Mouse (Mus musculus) CD4-positive naive resting alpha-beta T cell, adult 57 days (primary cell): ENCODE measurements around the gene Gm10197. TPM values are rescaled to one million over a fixed set of nuclear protein-coding genes. Genes with fewer than 3 reads are reported as not detected.

Source experiments
- total RNA-seq: library from RNA; stranded (reverse); gene quantifications from one replicate; pipeline ENCODE4 v1.2.4, GENCODE M21; 2023

Gene Gm10197
- not detected for total RNA-seq

GRCm38 (mm10) chr19:53371666-53372065, at the start of gene Gm10197:
TSS of gene Gm10197 (minus strand) at chr19:53371766.

GRCm38 (mm10) chr19:53390495-53391007, 19.0 kb upstream of the Gm10197 start, which contains the start of gene Smndc1:
TSS of gene Smndc1 (minus strand) at chr19:53390578.

Other genes starting within 250 kb of the Gm10197 start
- 286 TPM for gene Add3, start 231.3 kb downstream of the Gm10197 start, total RNA-seq
- gene Mxi1, start 61.2 kb downstream of the Gm10197 start, total RNA-seq, result 27.8 TPM
- 90.8 TPM for gene Smndc1, start 18.8 kb upstream of the Gm10197 start, total RNA-seq
- gene Dusp5, start 157.3 kb upstream of the Gm10197 start, total RNA-seq, result 230 TPM
- gene Nutf2-ps1, start 217.3 kb upstream of the Gm10197 start, total RNA-seq, result 16.8 TPM
- gene Smc3, start 228.6 kb upstream of the Gm10197 start, total RNA-seq, result 68.8 TPM